Mouse (Mus musculus) embryonic stem cell, embryonic (primary cell): ENCODE data around the gene Arfgap1.

Source experiments
- CTCF ChIA-PET, 4 experiments: fragments of 300-600 bp in 2 of 4; fragments of 350-600 bp in 2 of 4; sonication (Branson Sonifier 250); formaldehyde crosslinking; loops; one replicate each; lab custom pipeline; 2022; ENCODE audit warnings: inconsistent platforms in 2 of 4; lab: Charles Lee
- POLR2A ChIA-PET, 4 experiments: fragments of 300-600 bp in 2 of 4; fragments of 350-600 bp in 2 of 4; sonication (Branson Sonifier 250); formaldehyde crosslinking; loops; one replicate each; lab custom pipeline; 2022; ENCODE audit warnings: antibody characterized with exemption in 4 of 4, inconsistent platforms in 1 of 4; lab: Charles Lee

Gene Arfgap1

GRCm38 (mm10) chr2:180959605-180960004 lies 7.4 kb upstream of the Arfgap1 start:
- ChIA-PET CTCF (interaction anchor here in 1 of 4 experiments (0.8 to 10.2 kb wide), 3 partner anchors 8 to 92 kb away, joined by 3 to 189 read pairs (median 3); partner anchors contain the start of genes Arfgap1, Birc7 and Ythdf1), POLR2A (interaction anchor here in 2 of 4 experiments (0.7 to 2.3 kb wide), 4 partner anchors 24 to 34 kb away, joined by 3 to 6 read pairs (median 4); partner anchors contain the start of gene Birc7 (in 2 of the 2))

GRCm38 (mm10) chr2:180960187-180960586 lies 6.8 kb upstream of the Arfgap1 start:
- CTCF ChIA-PET = interaction anchor here in 3 of 4 experiments (0.7 to 10.2 kb wide), 5 partner anchors 34 to 175 kb away, joined by 3 to 189 read pairs (median 3); partner anchors contain the start of genes Birc7 (in 1 of the 3), Kcnq2 (in 1 of the 3) and Ythdf1 (in 1 of the 3)
- POLR2A ChIA-PET = interaction anchor here in 3 of 4 experiments (0.6 to 2.3 kb wide), 12 partner anchors 24 to 60 kb away, joined by 3 to 10 read pairs (median 4); partner anchors contain the start of genes Birc7 (in 2 of the 3) and Ythdf1 (in 2 of the 3)

GRCm38 (mm10) chr2:180962616-180963308 lies 4.3 kb upstream of the Arfgap1 start:
- POLR2A ChIA-PET = interaction anchor here in 3 of 4 experiments (0.7 to 8.3 kb wide), 14 partner anchors 9 to 58 kb away, joined by 3 to 85 read pairs (median 10); partner anchors contain the start of genes Nkain4 (in 2 of the 3), Ythdf1 (in 2 of the 3) and Birc7 (in 1 of the 3)
- CTCF ChIA-PET = interaction anchor here (0.5 to 10.2 kb wide), 18 partner anchors 9 to 714 kb away, joined by 3 to 189 read pairs (median 6); partner anchors contain the start of genes Birc7 (in 3 of the 4), Nkain4 (in 2 of the 4), Ythdf1 (in 2 of the 4) and Fndc11 (in 1 of the 4)

- CTCF ChIA-PET = interaction anchor here (0.5 to 10.2 kb wide), 103 partner anchors 9 to 737 kb away, joined by 3 to 189 read pairs (median 4); partner anchors contain the start of genes Birc7 (in 4 of the 4), Ythdf1 (in 4 of the 4), Nkain4 (in 3 of the 4) and Col20a1 (in 2 of the 4)
Measured at GRCm38 (mm10) chr2:180963956-180964355, 3.1 kb upstream of the Arfgap1 start.

GRCm38 (mm10) chr2:180966092-180966882 lies 738 bp upstream of the Arfgap1 start:
- ChIA-PET POLR2A (interaction anchor here (0.6 to 8.3 kb wide), 31 partner anchors 10 to 635 kb away, joined by 3 to 85 read pairs (median 4); partner anchors contain the start of genes Birc7 (in 3 of the 4), Ythdf1 (in 3 of the 4), Nkain4 (in 2 of the 4) and Col20a1 (in 1 of the 4)), CTCF (interaction anchor here in 2 of 4 experiments (0.6 to 10.2 kb wide), 7 partner anchors 9 to 452 kb away, joined by 3 to 189 read pairs (median 3); partner anchors contain the start of genes Ythdf1 (in 2 of the 2), Birc7 (in 1 of the 2) and Nkain4 (in 1 of the 2))

More at GRCm38 (mm10) chr2:180963956-180964355, 3.1 kb upstream of the Arfgap1 start:
- POLR2A ChIA-PET = interaction anchor here (0.6 to 8.3 kb wide), 56 partner anchors 8 to 843 kb away, joined by 3 to 85 read pairs (median 4); partner anchors contain the start of genes Ythdf1 (in 4 of the 4), Birc7 (in 3 of the 4), Nkain4 (in 2 of the 4) and Dido1 (in 1 of the 4)

GRCm38 (mm10) chr2:180981133-180981532 lies 14.1 kb downstream of the Arfgap1 start:
- ChIA-PET POLR2A (interaction anchor here in 2 of 4 experiments (1.0 to 4.8 kb wide), 5 partner anchors 9 to 18 kb away, joined by 3 to 23 read pairs (median 5); partner anchors contain the start of gene Arfgap1 (in 1 of the 2)), CTCF (interaction anchor here in 1 of 4 experiments (1.2 to 2.0 kb wide), 2 partner anchors 14 to 17 kb away, joined by 3 to 11 read pairs; partner anchors contain the start of gene Arfgap1)

- ChIA-PET POLR2A (interaction anchor here in 3 of 4 experiments (0.7 to 2.7 kb wide), 6 partner anchors 12 to 96 kb away, joined by 3 to 12 read pairs (median 4); partner anchors contain the start of genes Arfgap1 (in 2 of the 3) and Ythdf1 (in 1 of the 3)), CTCF (interaction anchor here in 3 of 4 experiments (0.6 to 4.7 kb wide), 3 partner anchors 11 to 22 kb away, joined by 3 to 19 read pairs (median 12); no protein-coding TSS in a partner anchor)
Measured at GRCm38 (mm10) chr2:180985635-180986034, 18.6 kb downstream of the Arfgap1 start.

GRCm38 (mm10) chr2:180986449-180986848 lies 19.4 kb downstream of the Arfgap1 start, which contains the start of gene Col20a1:
Col20a1 (plus strand) TSS chr2:180986535.
- POLR2A ChIA-PET = interaction anchor here in 3 of 4 experiments (0.6 to 4.9 kb wide), 13 partner anchors 9 to 95 kb away, joined by 3 to 17 read pairs (median 4); partner anchors contain the start of genes Arfgap1 (in 2 of the 3), Nkain4 (in 1 of the 3) and Ythdf1 (in 1 of the 3)

GRCm38 (mm10) chr2:180987001-180987400 lies 20.0 kb downstream of the Arfgap1 start:
- ChIA-PET POLR2A (interaction anchor here in 2 of 4 experiments (0.8 to 4.9 kb wide), 16 partner anchors 9 to 298 kb away, joined by 3 to 17 read pairs (median 4); partner anchors contain the start of genes Nkain4 (in 2 of the 2), Arfgap1 (in 1 of the 2) and Ythdf1 (in 1 of the 2)), CTCF (interaction anchor here in 2 of 4 experiments (1.1 to 4.7 kb wide), 7 partner anchors 9 to 72 kb away, joined by 3 to 19 read pairs (median 4); no protein-coding TSS in a partner anchor)

More at GRCm38 (mm10) chr2:180986449-180986848, 19.4 kb downstream of the Arfgap1 start, which contains the start of gene Col20a1:
- CTCF ChIA-PET = interaction anchor here in 2 of 4 experiments (1.1 to 4.7 kb wide), 4 partner anchors 9 to 23 kb away, joined by 3 to 19 read pairs (median 8); no protein-coding TSS in a partner anchor

- POLR2A ChIA-PET = interaction anchor here in 3 of 4 experiments (0.8 to 4.9 kb wide), 16 partner anchors 9 to 297 kb away, joined by 3 to 17 read pairs (median 4); partner anchors contain the start of genes Arfgap1 (in 2 of the 3), Nkain4 (in 2 of the 3) and Ythdf1 (in 1 of the 3)
- CTCF ChIA-PET = interaction anchor here in 2 of 4 experiments (0.9 to 4.7 kb wide), 8 partner anchors 8 to 72 kb away, joined by 3 to 19 read pairs (median 4); no protein-coding TSS in a partner anchor
Measured at GRCm38 (mm10) chr2:180987432-180988030, 20.5 kb downstream of the Arfgap1 start.

GRCm38 (mm10) chr2:180988347-180988913 lies 21.4 kb downstream of the Arfgap1 start:
- ChIA-PET CTCF (interaction anchor here (0.6 to 4.7 kb wide), 11 partner anchors 8 to 520 kb away, joined by 3 to 19 read pairs (median 4); no protein-coding TSS in a partner anchor), POLR2A (interaction anchor here in 3 of 4 experiments (0.6 to 4.9 kb wide), 18 partner anchors 8 to 430 kb away, joined by 3 to 17 read pairs (median 4); partner anchors contain the start of genes Nkain4 (in 2 of the 3), Arfgap1 (in 1 of the 3) and Ythdf1 (in 1 of the 3))

- ChIA-PET CTCF (interaction anchor here in 3 of 4 experiments (0.7 to 4.7 kb wide), 5 partner anchors 25 to 521 kb away, joined by 3 to 19 read pairs (median 4); no protein-coding TSS in a partner anchor), POLR2A (interaction anchor here in 3 of 4 experiments (0.6 to 4.9 kb wide), 10 partner anchors 22 to 429 kb away, joined by 3 to 17 read pairs (median 3); partner anchors contain the start of genes Arfgap1 (in 1 of the 3), Nkain4 (in 1 of the 3) and Ythdf1 (in 1 of the 3))
Measured at GRCm38 (mm10) chr2:180988948-180989347, 21.9 kb downstream of the Arfgap1 start.

- ChIA-PET POLR2A (interaction anchor here in 3 of 4 experiments (0.5 to 4.9 kb wide), 12 partner anchors 10 to 753 kb away, joined by 3 to 17 read pairs (median 4); partner anchors contain the start of genes Nkain4 (in 1 of the 3) and Ythdf1 (in 1 of the 3)), CTCF (interaction anchor here in 3 of 4 experiments (0.6 to 1.4 kb wide), 5 partner anchors 27 to 1488 kb away, joined by 3 to 9 read pairs (median 3); no protein-coding TSS in a partner anchor)
Measured at GRCm38 (mm10) chr2:180990347-180990746, 23.3 kb downstream of the Arfgap1 start.

- POLR2A ChIA-PET = interaction anchor here in 2 of 4 experiments (0.5 to 1.4 kb wide), 2 partner anchors 27 to 101 kb away, joined by 3 read pairs; partner anchors contain the start of gene Arfgap1 (in 1 of the 2)
- CTCF ChIA-PET = interaction anchor here in 2 of 4 experiments (0.8 to 1.5 kb wide), 2 partner anchors 77 to 1079 kb away, joined by 3 read pairs; no protein-coding TSS in a partner anchor
Measured at GRCm38 (mm10) chr2:180994360-180994759, 27.3 kb downstream of the Arfgap1 start.
